Mouse (Mus musculus): ENCODE measurements around the gene Vmn2r120. TPM values are rescaled to one million over a fixed set of nuclear protein-coding genes. Genes with fewer than 3 reads are reported as not detected.
"Not testable (repeated sequence)": the region's sequence is repeated elsewhere in the genome, so short reads cannot be mapped to it uniquely, and the experiment has no call there.

The Vmn2r120 gene
- total RNA-seq (2021) (under 1 TPM; 0.02 to 0.03 TPM), polyA plus RNA-seq (2012; rRNA removed) (not detected in 2 replicates)
- long read RNA-seq, result 0 reads

DNA sequence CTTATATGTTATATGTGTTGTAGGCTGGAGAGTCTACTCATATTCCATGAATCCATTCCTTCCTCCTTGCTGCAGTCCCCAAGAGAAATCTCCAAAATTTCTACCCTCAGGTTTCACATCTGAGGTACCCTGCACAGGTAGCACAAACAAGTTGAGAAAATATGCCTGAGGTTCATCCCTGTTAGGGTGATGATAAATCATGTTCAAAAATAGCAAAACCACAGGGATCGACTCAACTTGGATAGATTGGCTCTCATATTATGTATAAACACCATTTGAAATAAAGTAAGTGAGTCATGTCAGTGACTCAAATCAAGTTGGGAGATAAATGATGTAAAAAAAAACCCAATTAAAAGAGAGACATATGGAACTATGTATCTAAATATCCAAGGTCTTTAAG is at the start of gene Vmn2r120:
Vmn2r120 (minus strand) TSS at position 101 of the 400 bp plus-strand sequence.
- intact Hi-C loops (cut with DNase I), result no loop called here
- Histone ChIP-seq H3K79me2 (replicated peaks; ENCODE audit: control insufficient read depth, insufficient read depth, low read length) (no peaks in the 10 kb centered on the region), H3K27me3 (ENCODE audit: control insufficient read depth, insufficient read depth, low read length) (no peaks in the 10 kb centered on the region), H3K36me3 (ENCODE audit: control insufficient read depth, insufficient read depth, low read length) (no peaks in the 10 kb centered on the region), H3K9ac (ENCODE audit: low read depth, low read length) (no peak within 1 kb of the TSS), H3K27ac (no peak within 1 kb of the TSS), H3K4me3 (no peak within 1 kb of the TSS), H3K4me1 (ENCODE audit: control insufficient read depth, insufficient read depth, low read length) (no peaks in the 10 kb centered on the region)
- TF ChIP-seq POLR2A (IDR thresholded peaks at IDR 0.05; ENCODE audit: insufficient read depth, low read depth, low read length), result no peak
- TF ChIP-seq CTCF (IDR thresholded peaks at IDR 0.05), result no peak
- TF ChIP-seq EP300 (IDR thresholded peaks at IDR 0.05; ENCODE audit: insufficient read depth, low read depth, low read length), result no peak
- 85% methylated on average over 1 of the region's 1 CpGs for WGBS
- no peak for DNase-seq

DNA sequence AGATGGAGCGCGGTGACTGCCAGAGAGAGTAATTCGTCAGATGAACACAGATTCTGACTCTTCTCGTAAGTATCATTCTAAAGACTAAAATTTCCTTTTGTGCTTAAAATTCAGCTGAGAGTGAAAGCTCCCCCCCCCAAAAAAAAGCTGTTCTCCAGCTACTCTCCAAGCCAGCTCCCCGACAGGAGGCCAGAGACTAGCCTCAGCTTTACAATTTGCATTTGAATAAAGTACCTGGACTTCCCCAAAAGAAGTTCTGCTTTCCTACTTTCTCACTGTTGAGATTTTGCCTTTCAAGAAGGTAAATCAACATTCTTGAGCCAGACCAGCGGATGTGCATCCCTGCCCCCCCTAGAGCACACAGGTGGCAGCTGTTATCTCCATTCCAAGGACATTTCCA is 42.0 kb upstream of the Vmn2r120 start:
- H3K4me3 ChIP-seq; intact Hi-C loops (cut with DNase I); H3K27me3 ChIP-seq (ENCODE audit: control insufficient read depth, insufficient read depth, low read length); DNase-seq; H3K9ac ChIP-seq (ENCODE audit: low read depth, low read length); H3K27ac ChIP-seq; H3K4me1 ChIP-seq (ENCODE audit: control insufficient read depth, insufficient read depth, low read length); H3K36me3 ChIP-seq (ENCODE audit: control insufficient read depth, insufficient read depth, low read length); H3K79me2 ChIP-seq (replicated peaks; ENCODE audit: control insufficient read depth, insufficient read depth, low read length): not testable (repeated sequence)
- WGBS, result 76% methylated on average over 6 of the region's 6 CpGs

DNA sequence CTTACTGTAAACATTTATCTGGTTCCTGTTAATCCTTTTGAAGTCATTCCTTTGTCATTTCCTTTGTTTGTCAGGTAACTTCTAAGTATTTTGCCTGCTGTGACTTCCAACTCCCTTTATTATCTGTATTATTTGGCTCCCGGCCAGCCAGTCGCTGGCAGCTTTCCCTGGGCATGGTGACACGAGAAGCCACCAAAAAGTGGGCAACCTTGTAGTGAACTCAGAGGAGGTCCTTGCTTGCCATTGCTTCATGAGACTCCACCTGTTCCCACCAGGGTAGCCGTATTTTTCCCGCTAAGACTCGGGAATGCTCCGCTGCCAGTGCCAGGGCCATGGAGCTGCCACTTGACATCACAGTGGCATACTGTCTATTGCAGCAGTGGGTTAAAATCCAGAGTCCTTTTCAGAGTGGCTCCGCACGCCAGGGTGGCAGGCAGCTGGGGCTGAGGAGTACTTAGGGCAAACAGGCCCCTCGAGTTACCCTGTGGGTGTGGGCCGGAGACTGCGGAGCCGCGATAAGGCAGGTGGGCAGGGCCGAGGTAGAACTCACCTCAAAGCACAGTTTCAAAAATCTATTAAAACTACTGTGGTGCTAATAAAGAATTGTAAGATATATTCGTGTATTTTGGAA is 28.9 kb upstream of the Vmn2r120 start:
- intact Hi-C loops (cut with DNase I), result no loop called here
- Histone ChIP-seq H3K4me3 (no peak overlapping the region), H3K27ac (no peak overlapping the region), H3K36me3 (ENCODE audit: control insufficient read depth, insufficient read depth, low read length) (no peaks in the 10 kb centered on the region), H3K27me3 (ENCODE audit: control insufficient read depth, insufficient read depth, low read length) (no peaks in the 10 kb centered on the region), H3K4me1 (ENCODE audit: control insufficient read depth, insufficient read depth, low read length) (no peaks in the 10 kb centered on the region), H3K79me2 (replicated peaks; ENCODE audit: control insufficient read depth, insufficient read depth, low read length) (no peaks in the 10 kb centered on the region), H3K9ac (ENCODE audit: low read depth, low read length) (no peak overlapping the region)
- WGBS, result 71% methylated on average over 16 of the region's 16 CpGs
- TF ChIP-seq EP300 (IDR thresholded peaks at IDR 0.05; ENCODE audit: insufficient read depth, low read depth, low read length) (no peak), CTCF (IDR thresholded peaks at IDR 0.05) (no peak)
- DNase-seq, result no peak

Other genes with a start within 250 kb of the Vmn2r120 start
- gene Adgre1, start 186.8 kb downstream of the Vmn2r120 start, total RNA-seq (2021), result 10 to 100 TPM in 1 of 2 experiments, 1 to 10 TPM in 1; 8.6 to 12.6 TPM
- gene Adgre1, start 186.8 kb downstream of the Vmn2r120 start, polyA plus RNA-seq (2012; rRNA removed), result 7.9 and 11.0 TPM in 2 replicates
- not detected for gene Gm21834, start 196.7 kb upstream of the Vmn2r120 start, total RNA-seq (2021)
- gene Gm21834, start 196.7 kb upstream of the Vmn2r120 start, polyA plus RNA-seq (2012; rRNA removed), result not detected in 2 replicates
- not detected for gene Cntnap5c, start 224.1 kb upstream of the Vmn2r120 start, total RNA-seq (2021)
- not detected in 2 replicates for gene Cntnap5c, start 224.1 kb upstream of the Vmn2r120 start, polyA plus RNA-seq (2012; rRNA removed)

All from heart, adult 2 months (tissue).